Comparison of ENCODE assay signal across 12 mouse cellular contexts in genomic region chr9:56722089-56722825, GRCm38 (mm10).
DNase-seq lines count a peak whose midpoint lies in the region.
"Had no signal": no experiment of that assay in that cellular context is flagged by ENCODE, and none has a peak within 500 bp of the region (broad histone marks: within the 10 kb centered on the region; RNA-seq: fewer than 3 reads in every experiment).

No protein-coding gene starts in this region.

- peak; percentile 59 to 69 for DNase-seq in cerebellum, postnatal 25 days
- no peak for DNase-seq in cerebellum, adult 9-11 months
- DNase-seq in kidney, postnatal 4 days = peak; percentile 18 to 39
- no peak for DNase-seq in kidney, postnatal 25 days
- peak; percentile 54 for DNase-seq in right cerebral cortex, adult 18-20 months
- DNase-seq in right cerebral cortex, postnatal 25 days = no peak
- peak; percentile 41 to 73 for DNase-seq in left cerebral cortex, postnatal 25 days (ENCODE audit: low spot score in 2 of 2)
- DNase-seq in kidney, adult 11 months = no peak
- DNase-seq: cerebellum, adult 11-12 months; kidney, postnatal 10 days; retina, postnatal 1 day; thymus, adult 18-20 months had no signal

- intact Hi-C loops in left cerebral cortex, postnatal 25 days (cut with DNase I) = no loop called here

Comparison
In these comparisons a context has a peak if more than half of its experiments do, and no peak if none do; other contexts are left out.
1. DNase-seq: peak in cerebellum, postnatal 25 days (2 of 2), kidney, postnatal 4 days (2 of 2), right cerebral cortex, adult 18-20 months (single experiment) and left cerebral cortex, postnatal 25 days (2 of 2); none in cerebellum, adult 9-11 months (single experiment), kidney, postnatal 25 days (0 of 2), right cerebral cortex, postnatal 25 days (single experiment) and kidney, adult 11 months (single experiment).